In genomic region chr17:29438347-29439235, GRCm38 (mm10) we compare ENCODE assay signal across 8 mouse cellular contexts. TPM values are rescaled to one million over a fixed set of nuclear protein-coding genes. Genes with fewer than 3 reads are reported as not detected.
DNase-seq lines count a peak whose midpoint lies in the region; ATAC-seq and TF ChIP-seq lines count a peak whose summit lies in the region.

No protein-coding gene starts in this region.

- H3K4me3 ChIP-seq in liver, embryonic 13.5 days (replicated peaks), result peak overlapping the region; percentile 66
- 0 out of 2 replicates have a peak overlapping the region, but pooled peaks have one; percentile 12 for H3K4me3 ChIP-seq in neural tube, embryonic 13.5 days

- H3K36me3 ChIP-seq in liver, embryonic 13.5 days, result no peaks in the 10 kb centered on the region
- no peaks in the 10 kb centered on the region for H3K36me3 ChIP-seq in neural tube, embryonic 13.5 days

- peaks cover 99% of the 10 kb centered on the region for H3K4me1 ChIP-seq in liver, embryonic 13.5 days (replicated peaks)
- H3K4me1 ChIP-seq in neural tube, embryonic 13.5 days (replicated peaks), result peaks cover 39% of the 10 kb centered on the region

- TF ChIP-seq POLR2A in brain, embryonic 14.5 days (IDR thresholded peaks at IDR 0.05; ENCODE audit: borderline replicate concordance, extremely low read depth, insufficient read depth, insufficient read length, poor library complexity, severe bottlenecking), result no peak

- peak overlapping the region; percentile 79 for H3K4me2 ChIP-seq in liver, embryonic 13.5 days
- peak overlapping the region; percentile 58 for H3K4me2 ChIP-seq in neural tube, embryonic 13.5 days

- no peak for TF ChIP-seq CTCF in brain, embryonic 14.5 days (IDR thresholded peaks at IDR 0.05; ENCODE audit: borderline replicate concordance, extremely low read depth, insufficient read depth, insufficient read length)

- H3K9me3 ChIP-seq in liver, embryonic 13.5 days (replicated peaks), result no peaks in the 10 kb centered on the region
- H3K9me3 ChIP-seq in neural tube, embryonic 13.5 days, result no peaks in the 10 kb centered on the region

- peak overlapping the region; percentile 99 for H3K27ac ChIP-seq in liver, embryonic 13.5 days
- H3K27ac ChIP-seq in neural tube, embryonic 13.5 days (replicated peaks), result peak overlapping the region; percentile 89

- peak overlapping the region; percentile 89 for H3K9ac ChIP-seq in liver, embryonic 13.5 days
- no peak overlapping the region; the same call in 1 of the 2 replicates for H3K9ac ChIP-seq in neural tube, embryonic 13.5 days

- ATAC-seq in inflammation-experienced regulatory T-cells, adult 6 months, result peak; percentile 9
- ATAC-seq in liver, embryonic 13.5 days (ENCODE audit: low read depth), result peak; percentile 74
- ATAC-seq in neural tube, embryonic 13.5 days (ENCODE audit: low read depth), result no peak

- no peaks in the 10 kb centered on the region for H3K27me3 ChIP-seq in liver, embryonic 13.5 days
- H3K27me3 ChIP-seq in neural tube, embryonic 13.5 days, result no peaks in the 10 kb centered on the region

- WGBS in liver, embryonic 13.5 days (ENCODE audit: insufficient replicate concordance), result 17% methylated on average over 17 of the region's 17 CpGs
- 12% methylated on average over 16 of the region's 17 CpGs for WGBS in neural tube, embryonic 13.5 days

- DNase-seq in heart, adult 11 months, result peak; percentile 98
- DNase-seq in heart, adult 8-10 months (ENCODE audit: low spot score), result no peak
- DNase-seq in brain, embryonic 14.5 days (ENCODE audit: low read depth), result peak; percentile 71
- DNase-seq in gastrocnemius, adult 8-10 months (ENCODE audit: low spot score in 2 of 2), result peak; percentile 67 to 78
- peak; percentile 94 for DNase-seq in liver, embryonic 13.5 days
- DNase-seq in urinary bladder, postnatal 36 days (ENCODE audit: low spot score in 2 of 2), result peak; percentile 72 to 75

RNA-seq across cellular contexts. Expression of gene Pim1, which starts 52.0 kb away (rescaled TPM):
- total RNA-seq in heart, adult 8-10 months (2022), result 10 to 100 TPM; 16.0 to 22.3 (median 17.4) TPM
- 11.4 and 15.6 TPM in 2 replicates for polyA plus RNA-seq in brain, embryonic 14.5 days (2012; rRNA removed)
- 10 to 100 TPM in 2 of 4 experiments, 1 to 10 TPM in 2; 8.6 to 18.9 (median 11.3) TPM for total RNA-seq in gastrocnemius, adult 8-10 months (2022)
- polyA plus RNA-seq in inflammation-experienced regulatory T-cells, adult 6 months (2017; shearing (Covaris generic)), result 100 to 1,000 TPM; 255 to 344 (median 288) TPM
- 105 and 110 TPM in 2 replicates for polyA plus RNA-seq in liver, embryonic 13.5 days (2015; fragmentation: Nextera tagmentation; extraction: Ambion mirVana)
- polyA plus RNA-seq in neural tube, embryonic 13.5 days (2015; fragmentation: Nextera tagmentation; extraction: Ambion mirVana), result 12.4 and 14.4 TPM in 2 replicates
